Mouse (Mus musculus) spleen, postnatal 10 days (tissue): ENCODE results near the gene Pecr.

Experiments used
- DNase-seq, 2 experiments: peaks; one replicate each; pipeline ENCODE4 v3.0.0; 2021 to 2022; ENCODE audit warnings: low spot score in 2 of 2

Gene Pecr

GRCm38 (mm10) chr1:72283992-72284485, at the start of gene Pecr, which contains the start of gene Tmem169:
Gene Pecr, minus strand, starts transcription at chr1:72284314.
Gene Tmem169, plus strand, starts transcription at chr1:72284369.
- peak; percentile 79 to 91 for DNase-seq

- DNase-seq = no peak
Observed at GRCm38 (mm10) chr1:72326162-72326821, 42.2 kb upstream of the Pecr start.

GRCm38 (mm10) chr1:72323248-72323647, 39.1 kb upstream of the Pecr start:
- no peak for DNase-seq

DNA sequence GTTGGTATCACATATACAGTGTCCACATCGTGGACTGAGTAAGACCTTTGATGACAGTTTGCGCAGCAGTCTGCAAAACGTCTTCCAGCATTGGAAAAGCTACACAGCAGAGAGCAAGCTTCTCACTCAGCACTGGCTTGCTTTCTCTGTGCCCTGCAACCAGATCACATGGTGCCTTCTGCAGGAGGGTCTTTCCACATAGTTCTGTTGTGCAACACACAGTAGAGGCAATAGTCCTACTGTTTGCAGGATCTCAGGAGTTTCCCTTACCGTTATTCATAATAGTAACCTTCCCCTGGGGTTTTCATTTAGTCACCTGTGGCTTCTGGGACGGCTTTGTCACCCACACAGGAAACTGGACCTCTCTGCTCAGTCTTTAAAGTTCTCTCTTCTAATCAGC, 36.6 kb upstream of the Pecr start:
- DNase-seq = no peak

DNA sequence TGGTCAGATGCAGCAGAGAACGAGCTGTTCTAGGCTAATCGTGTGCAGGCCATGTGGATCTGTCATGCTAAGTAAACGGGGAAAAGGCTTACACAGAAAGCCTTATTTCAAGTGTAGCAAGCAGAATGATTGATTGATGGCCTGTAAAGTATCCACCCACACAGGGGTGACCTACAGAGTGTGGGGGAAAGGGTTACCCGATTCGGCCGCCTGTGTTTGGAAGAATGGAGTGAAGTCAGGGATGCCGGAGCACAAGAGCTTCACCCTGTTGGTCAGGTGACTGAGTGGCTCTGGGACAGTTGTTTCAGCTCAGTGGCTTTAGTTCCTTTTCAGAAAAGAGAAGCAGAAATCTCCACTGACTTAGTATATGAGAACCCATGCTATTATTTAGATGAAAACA, 32.8 kb upstream of the Pecr start:
- DNase-seq = no peak

DNA sequence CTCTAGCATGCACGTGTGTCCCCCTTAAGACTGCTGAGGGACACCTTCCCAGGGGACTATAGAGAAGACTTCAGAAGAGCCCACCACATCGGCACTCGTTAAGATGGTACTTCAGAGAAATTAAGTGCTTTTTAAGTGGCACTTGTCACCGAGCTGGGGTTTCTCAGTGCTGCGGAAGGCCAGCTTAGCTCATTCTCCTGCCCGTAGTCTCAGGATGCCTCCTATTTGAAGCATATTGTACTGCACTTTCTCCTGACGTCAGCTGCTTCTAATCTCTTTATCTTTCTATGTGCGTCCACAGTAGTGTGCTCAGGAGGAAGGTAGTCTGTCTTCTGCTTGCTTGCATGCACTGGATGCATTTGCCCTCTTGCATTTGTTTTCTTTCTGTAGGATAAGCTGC, 32.3 kb upstream of the Pecr start:
- no peak for DNase-seq

GRCm38 (mm10) chr1:72315447-72315846, 31.3 kb upstream of the Pecr start:
- DNase-seq = no peak

DNA sequence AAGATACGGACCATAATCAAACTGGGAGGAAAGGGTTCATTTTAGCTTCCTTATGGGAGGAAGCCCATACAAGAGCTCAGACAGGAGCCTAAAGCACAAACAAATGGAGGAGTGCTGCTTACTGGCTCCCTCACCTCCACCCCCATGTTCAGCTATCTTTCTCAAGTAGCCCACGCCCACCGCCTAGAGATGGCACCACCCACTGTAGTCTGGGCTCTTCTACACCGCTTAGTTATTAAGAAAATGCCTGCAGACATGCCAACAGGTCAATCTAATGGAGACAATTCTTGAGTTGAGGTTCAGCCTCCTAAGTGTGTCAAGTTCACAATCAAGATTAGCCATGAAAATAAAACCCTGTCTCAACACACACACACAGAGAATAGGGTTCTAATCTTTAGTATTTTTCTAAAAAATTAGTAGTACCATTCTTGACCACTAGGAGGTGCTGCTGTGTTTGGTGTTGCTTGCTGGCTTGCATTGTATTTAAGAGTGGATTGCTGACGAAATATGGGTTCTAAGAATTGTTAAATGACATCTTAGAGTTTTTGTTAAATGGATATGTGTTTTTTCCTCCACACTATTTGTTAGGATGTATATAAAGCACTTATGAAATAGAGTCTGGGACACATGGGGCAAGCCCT, 29.4 kb upstream of the Pecr start:
- DNase-seq = no peak

GRCm38 (mm10) chr1:72312701-72313398, 28.7 kb upstream of the Pecr start:
- DNase-seq = no peak

DNA sequence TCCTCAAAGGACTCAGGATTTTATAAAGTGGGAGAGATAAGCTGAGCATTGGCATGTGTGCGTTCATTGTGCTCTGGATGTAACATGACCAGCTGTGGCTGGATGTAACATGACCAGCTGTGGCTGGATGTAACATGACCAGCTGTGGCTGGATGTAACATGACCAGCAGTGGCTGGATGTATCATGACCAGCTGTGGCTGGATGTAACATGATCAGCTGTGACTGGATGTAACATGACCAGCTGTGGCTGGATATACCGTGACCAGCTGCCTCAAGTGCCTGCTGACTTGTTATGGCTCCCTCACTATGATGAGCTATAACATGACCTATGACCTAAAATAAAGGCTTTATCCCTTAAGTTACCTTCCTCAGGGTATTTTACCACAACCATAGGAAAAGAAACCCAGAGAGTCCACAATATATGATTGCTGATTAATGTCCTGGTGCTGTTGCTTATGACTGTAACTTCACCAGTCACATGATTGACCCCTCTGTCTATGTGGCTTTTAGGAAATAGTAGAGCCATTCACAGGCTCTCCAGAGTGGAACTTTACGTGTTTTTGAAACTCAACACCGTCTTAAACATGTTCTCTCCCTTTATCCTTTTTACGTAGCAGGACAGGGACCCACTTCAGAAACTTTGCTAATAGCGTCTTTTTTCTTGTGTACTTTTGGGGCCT, 25.8 kb upstream of the Pecr start:
- no peak for DNase-seq

GRCm38 (mm10) chr1:72308919-72309318, 24.8 kb upstream of the Pecr start:
- no peak for DNase-seq

GRCm38 (mm10) chr1:72307317-72307798, 23.2 kb upstream of the Pecr start, which contains the start of gene Xrcc5:
Gene Xrcc5, plus strand, starts transcription at chr1:72307421.
- DNase-seq = peak; percentile 77 to 89

GRCm38 (mm10) chr1:72306679-72307181, 22.6 kb upstream of the Pecr start:
- DNase-seq = peak in 1 of 2 experiments; percentile 69

DNA sequence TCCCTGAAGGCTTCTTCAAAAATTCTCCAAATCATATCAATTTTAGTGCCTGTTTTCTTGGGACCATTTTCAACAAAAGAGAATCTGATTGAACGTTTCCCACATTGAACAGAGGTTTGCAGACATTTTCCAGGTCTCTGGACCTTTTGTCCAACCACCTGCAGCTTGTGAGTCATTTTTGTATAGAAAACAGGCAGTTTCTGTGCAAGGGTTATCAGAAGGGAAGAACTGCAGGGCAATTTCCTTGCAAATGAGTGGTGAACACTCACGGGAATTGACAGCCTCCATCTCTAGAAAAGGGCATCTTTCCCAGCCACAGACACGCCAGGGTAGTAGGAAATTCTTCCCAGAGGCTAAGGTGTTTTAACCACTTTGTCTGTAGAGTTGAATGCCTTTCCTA, 22.1 kb upstream of the Pecr start:
- no peak for DNase-seq

DNA sequence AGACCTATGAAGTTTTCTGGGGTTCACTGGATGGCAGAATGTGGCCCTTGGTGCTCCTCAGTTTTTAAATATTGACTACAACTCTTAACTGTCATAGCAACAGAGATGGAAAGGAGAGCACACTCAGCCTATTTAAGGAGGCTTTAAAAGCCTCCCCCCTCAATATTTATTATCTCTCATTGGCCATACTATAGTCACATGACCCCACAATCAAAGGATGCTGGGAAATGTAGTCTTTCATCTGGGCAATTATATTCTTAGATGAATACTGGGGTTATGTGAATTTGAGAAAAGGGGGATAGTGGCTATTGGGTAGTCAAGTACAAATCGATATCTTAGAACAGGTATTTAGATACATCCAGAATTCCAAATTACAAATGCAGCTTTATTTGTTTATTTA, 17.7 kb upstream of the Pecr start:
- no peak for DNase-seq

GRCm38 (mm10) chr1:72295746-72296145, 11.6 kb upstream of the Pecr start:
- no peak for DNase-seq

DNA sequence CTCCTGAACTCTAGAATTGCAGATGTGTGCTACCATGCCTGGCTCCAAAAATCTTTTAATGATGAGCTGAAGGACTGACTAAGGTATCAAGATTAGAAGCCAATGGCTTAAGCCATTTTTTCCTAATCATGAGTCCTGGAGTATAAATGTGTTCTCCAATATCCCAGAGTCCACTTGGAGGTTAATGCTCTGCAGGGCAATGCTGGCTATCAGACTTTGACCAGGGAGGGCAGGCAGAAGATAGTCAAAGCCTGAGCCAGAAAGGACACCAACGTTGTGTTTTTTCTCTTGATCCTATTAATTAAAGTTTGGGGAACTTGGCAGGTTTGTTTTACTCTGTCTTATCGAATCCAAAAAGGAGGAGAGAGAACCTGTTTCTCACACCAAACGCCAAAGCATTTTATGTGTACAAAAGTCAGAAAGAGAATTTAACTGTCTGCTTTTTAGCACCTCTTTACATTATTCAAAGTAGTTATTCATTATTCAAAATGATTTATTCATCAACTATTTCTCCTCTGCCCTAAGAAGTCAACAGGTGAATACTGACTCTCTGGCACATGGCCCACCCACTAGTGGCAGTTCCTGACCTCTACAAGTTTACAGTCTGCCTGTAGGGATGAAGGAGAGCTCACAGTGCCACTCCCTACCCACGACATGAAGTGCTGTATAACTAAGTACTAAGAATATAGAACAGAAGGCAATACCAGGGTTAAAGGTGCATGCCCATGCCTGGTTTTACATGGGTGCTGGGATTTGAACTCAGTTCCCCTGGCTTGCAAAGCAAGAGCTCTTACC, 10.0 kb upstream of the Pecr start:
- DNase-seq = no peak

DNA sequence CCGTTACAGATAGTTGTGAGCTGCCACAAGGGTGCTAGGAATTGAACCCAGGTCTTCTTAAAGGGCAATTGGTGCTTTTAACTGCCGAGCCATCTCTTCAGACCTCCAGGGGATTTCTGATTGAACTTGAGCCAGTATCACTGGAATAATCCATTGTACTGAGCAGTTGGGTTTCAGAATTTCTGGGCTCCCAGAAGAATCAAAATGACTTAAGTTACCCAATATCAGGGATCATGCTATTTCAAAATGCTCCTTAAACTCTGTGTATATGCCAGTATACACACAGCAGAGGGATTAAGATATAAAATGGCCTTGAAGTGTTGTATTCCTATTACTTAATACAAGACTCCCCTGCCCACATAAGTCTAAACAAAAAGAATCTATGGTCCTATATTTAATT, 7.8 kb upstream of the Pecr start:
- no peak for DNase-seq

DNA sequence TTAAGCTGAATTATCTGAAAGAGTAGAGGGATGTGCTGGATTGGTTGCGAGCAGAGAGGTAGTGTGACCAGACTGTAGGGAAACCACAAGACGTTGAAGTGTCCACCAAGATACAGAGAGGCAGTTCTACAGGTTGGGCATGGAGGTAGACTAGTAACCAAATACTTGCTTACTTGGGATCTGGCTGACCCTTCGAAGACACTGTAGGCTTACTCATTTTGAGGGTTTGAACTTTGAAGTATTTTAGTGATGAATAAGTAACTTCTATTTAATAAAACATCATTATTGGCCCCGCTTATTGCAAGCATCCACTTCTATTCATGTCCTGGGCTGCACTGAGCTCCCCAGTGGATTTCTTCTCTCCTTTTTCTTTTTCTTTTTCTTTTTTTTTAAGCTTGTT, 7.3 kb upstream of the Pecr start:
- no peak for DNase-seq

DNA sequence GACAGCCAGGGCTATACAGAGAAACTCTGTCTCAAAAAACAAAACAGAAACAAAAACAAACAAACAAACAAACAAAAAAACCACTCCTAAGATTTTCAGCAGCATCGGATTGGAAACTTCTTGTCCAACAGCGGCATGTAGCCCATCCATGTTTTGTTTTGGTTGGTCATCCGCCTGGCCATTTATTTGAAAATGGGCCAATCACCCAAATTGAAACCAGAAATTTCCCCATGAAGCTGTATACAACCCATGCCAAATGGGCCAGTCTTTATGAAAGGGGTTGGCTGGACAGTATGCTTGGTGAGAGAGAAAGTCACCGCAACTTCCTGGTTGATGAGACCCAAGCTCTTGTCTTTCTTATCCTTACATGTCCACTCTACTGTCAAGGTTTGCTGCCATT, 6.8 kb upstream of the Pecr start:
- DNase-seq = no peak
